Mouse (Mus musculus) intestine, embryonic 16.5 days (tissue): ENCODE data around the gene Hnf1a. TPM values are rescaled to one million over a fixed set of nuclear protein-coding genes. Genes with fewer than 3 reads are reported as not detected.
"Not testable (repeated sequence)": the region's sequence is repeated elsewhere in the genome, so short reads cannot be mapped to it uniquely, and the experiment has no call there.

Experiments used
- ATAC-seq: fragments of 200-750 bp; cut with Nextera tagmentation; 2 replicates; pipeline ENCODE4 v1.8.0; 2017; ENCODE audit warnings: moderate TSS enrichment, moderate library complexity
- H3K27ac ChIP-seq: fragments of 300-500 bp; sonication (generic); 2 replicates; pipeline ENCODE4 v1.5.1; 2014; ENCODE audit warnings: mild to moderate bottlenecking, low read length
- H3K27me3 ChIP-seq: fragments of 300-500 bp; sonication (generic); replicated peaks from 2 replicates; pipeline ENCODE4 v1.6.1; 2014; ENCODE audit warnings: low read length, control low read depth, mixed read lengths; ENCODE audit not compliant: control insufficient read depth, insufficient read depth
- H3K36me3 ChIP-seq: fragments of 300-500 bp; sonication (generic); 2 replicates; pipeline ENCODE4 v1.6.1; 2014; ENCODE audit warnings: low read length, control low read depth; ENCODE audit not compliant: control insufficient read depth, insufficient read depth
- H3K4me1 ChIP-seq: fragments of 300-500 bp; sonication (generic); 2 replicates; pipeline ENCODE4 v1.6.1; 2014; ENCODE audit warnings: low read length, control low read depth, mixed read lengths; ENCODE audit not compliant: control insufficient read depth, insufficient read depth
- H3K4me2 ChIP-seq: fragments of 300-500 bp; sonication (generic); 2 replicates; pipeline ENCODE4 v1.6.1; 2014; ENCODE audit warnings: low read depth, low read length, control low read depth
- H3K4me3 ChIP-seq: fragments of 300-500 bp; sonication (generic); 2 replicates; pipeline ENCODE4 v1.5.1; 2014; ENCODE audit warnings: mild to moderate bottlenecking, low read length
- H3K9ac ChIP-seq: fragments of 300-500 bp; sonication (generic); 2 replicates; pipeline ENCODE4 v1.6.1; 2014; ENCODE audit warnings: low read depth, low read length
- H3K9me3 ChIP-seq: fragments of 300-500 bp; sonication (generic); 2 replicates; pipeline ENCODE4 v1.6.1; 2016; ENCODE audit warnings: low read length, control low read depth; ENCODE audit not compliant: control insufficient read depth
- WGBS: fragments of 180-500 bp; shearing (Covaris S2); extraction: QIAGEN DNeasy Blood & Tissue Kit; methylation state at CpG from one replicate; pipeline ENCODE4 v1.1.7; 2014; 5-methylcytosine and 5-hydroxymethylcytosine counted together
- polyA plus RNA-seq: library from polyadenylated mRNA; unstranded; fragments of >200 nt; fragmentation: Nextera tagmentation; extraction: Ambion mirVana; gene quantifications from 2 replicates; pipeline ENCODE4 v1.2.1, GENCODE M21; 2015

Hnf1a gene
- polyA plus RNA-seq, 1 experiment from 2014 or later: 16.1 TPM

DNA sequence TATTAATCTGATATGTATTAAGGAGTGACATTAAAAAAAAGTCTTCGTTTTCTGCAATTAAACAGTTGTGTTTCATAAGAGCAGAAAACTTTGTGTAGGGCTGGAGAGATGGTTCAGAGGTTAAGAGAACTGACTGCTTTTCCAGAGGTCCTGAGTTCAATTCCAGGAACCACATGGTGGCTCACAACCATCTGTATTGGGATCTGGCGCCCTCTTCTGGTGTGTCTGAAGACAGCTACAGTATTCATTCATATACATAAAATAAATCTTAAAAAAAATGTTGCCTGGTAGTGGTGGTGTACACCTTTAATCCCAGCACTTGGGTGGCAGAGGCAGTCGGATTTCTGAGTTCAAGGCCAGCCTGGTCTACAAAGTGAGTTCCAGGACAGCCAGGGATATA is 29.8 kb downstream of the Hnf1a start:
- not testable (repeated sequence) for H3K27me3 ChIP-seq, H3K27ac ChIP-seq, H3K4me2 ChIP-seq, H3K9me3 ChIP-seq, H3K9ac ChIP-seq, H3K36me3 ChIP-seq, H3K4me1 ChIP-seq, ATAC-seq, H3K4me3 ChIP-seq
- 55% methylated on average over 3 of the region's 3 CpGs for WGBS

DNA sequence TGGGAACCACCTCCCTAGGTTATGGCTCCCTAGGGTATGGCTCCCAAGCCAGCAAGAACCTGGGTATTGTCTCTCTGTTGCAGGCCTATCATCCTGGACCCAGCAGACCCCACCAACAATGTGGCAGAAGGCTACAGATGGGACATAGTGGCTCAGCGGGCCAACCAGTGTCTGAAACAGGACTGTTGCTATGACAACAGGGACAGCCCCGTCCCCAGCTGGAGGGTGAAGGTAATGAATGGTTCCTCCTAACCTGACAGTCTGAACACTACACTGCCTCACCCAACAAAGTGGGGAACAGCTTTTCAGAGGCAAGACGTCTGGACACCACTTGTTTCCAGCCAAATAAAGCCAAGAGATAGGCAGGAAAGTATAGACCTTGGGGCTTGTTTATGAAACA is 35.1 kb downstream of the Hnf1a start:
- no peak for ATAC-seq
- Histone ChIP-seq H3K4me1 (no peaks in the 10 kb centered on the region), H3K27ac (no peak overlapping the region), H3K9me3 (no peaks in the 10 kb centered on the region), H3K27me3 (no peaks in the 10 kb centered on the region), H3K4me2 (no peak overlapping the region), H3K4me3 (no peak overlapping the region), H3K9ac (no peak overlapping the region), H3K36me3 (no peaks in the 10 kb centered on the region)
- WGBS: 22% methylated on average over 3 of the region's 3 CpGs

DNA sequence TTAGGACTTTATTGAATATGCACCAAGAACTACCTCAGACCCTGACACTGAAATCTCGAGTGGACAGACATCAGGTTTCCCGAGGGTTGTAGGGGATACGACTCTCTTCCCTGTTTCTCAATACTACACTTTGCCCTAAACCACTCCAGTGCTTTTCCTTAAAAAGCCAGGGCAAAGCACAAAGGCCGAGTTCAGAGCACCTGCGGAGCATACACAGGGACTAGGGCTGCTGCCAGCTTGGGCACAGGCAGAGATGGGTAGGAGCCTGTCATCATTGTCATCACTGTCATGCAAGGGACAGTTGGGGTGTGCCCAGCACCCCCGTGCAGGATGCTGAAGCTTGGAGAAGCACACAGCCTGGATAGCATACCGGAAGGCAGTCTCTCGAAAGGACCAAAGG is 37.7 kb downstream of the Hnf1a start:
- H3K27ac ChIP-seq: no peak overlapping the region
- H3K4me3 ChIP-seq: no peak overlapping the region
- ATAC-seq: no peak; the same call in 1 of the 2 replicates
- H3K9ac ChIP-seq: no peak overlapping the region
- 87% methylated on average over 8 of the region's 8 CpGs for WGBS
- no peaks in the 10 kb centered on the region for H3K27me3 ChIP-seq
- no peaks in the 10 kb centered on the region for H3K9me3 ChIP-seq
- no peaks in the 10 kb centered on the region for H3K4me1 ChIP-seq
- no peaks in the 10 kb centered on the region for H3K36me3 ChIP-seq
- H3K4me2 ChIP-seq: no peak overlapping the region

DNA sequence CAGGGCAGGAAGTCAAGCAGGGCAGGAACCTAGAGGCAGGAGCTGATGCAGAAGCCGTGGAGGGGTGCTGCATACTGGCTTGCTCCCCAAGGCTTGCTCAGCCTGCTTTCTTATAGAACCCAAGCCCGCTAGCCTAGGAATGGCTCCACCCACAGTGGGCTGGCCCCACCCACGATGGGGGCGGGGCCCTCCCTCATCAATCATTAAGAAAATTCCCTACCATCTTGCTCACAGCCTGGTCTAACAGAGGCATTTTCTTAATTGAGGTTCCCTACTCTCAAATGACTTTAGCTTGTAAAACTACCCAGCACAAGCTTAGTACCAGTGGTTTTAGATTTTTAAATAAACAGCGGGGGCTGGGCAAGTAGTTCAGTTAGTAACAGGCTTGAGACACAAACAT is 39.3 kb downstream of the Hnf1a start:
- H3K4me2 ChIP-seq: no peak overlapping the region
- no peaks in the 10 kb centered on the region for H3K4me1 ChIP-seq
- H3K36me3 ChIP-seq: no peaks in the 10 kb centered on the region
- no peak overlapping the region for H3K9ac ChIP-seq
- no peak overlapping the region for H3K4me3 ChIP-seq
- no peaks in the 10 kb centered on the region for H3K27me3 ChIP-seq
- no peaks in the 10 kb centered on the region for H3K9me3 ChIP-seq
- no peak overlapping the region for H3K27ac ChIP-seq
- WGBS: 59% methylated on average over 5 of the region's 5 CpGs
- no peak for ATAC-seq

DNA sequence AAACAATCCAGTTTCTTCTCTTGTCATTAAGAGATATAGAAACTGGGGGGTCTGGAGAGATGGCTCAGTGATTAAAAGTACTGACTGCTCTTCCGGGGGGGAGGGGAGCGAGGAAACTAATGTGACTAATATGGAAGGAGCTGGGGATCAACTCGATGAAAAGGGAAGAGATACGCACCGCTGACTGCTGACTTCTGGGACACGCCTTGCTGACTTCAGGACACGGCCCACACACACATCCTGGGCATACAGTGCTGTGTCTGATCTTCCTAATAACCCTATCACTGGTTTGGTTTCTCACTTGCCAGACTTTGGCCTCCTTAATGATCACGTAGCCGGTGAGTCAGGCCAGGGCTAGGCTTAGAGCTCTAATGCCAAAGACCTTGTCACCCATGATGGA is 44.1 kb downstream of the Hnf1a start:
- Histone ChIP-seq H3K9ac (no peak overlapping the region), H3K9me3 (0 out of 2 replicates have a peak, but pooled peaks cover 4% of the 10 kb centered on the region), H3K4me1 (peaks cover 11% of the 10 kb centered on the region), H3K4me2 (no peak overlapping the region), H3K4me3 (no peak overlapping the region), H3K27me3 (no peaks in the 10 kb centered on the region), H3K27ac (no peak overlapping the region), H3K36me3 (no peaks in the 10 kb centered on the region)
- 76% methylated on average over 9 of the region's 9 CpGs for WGBS
- peak; percentile 61 for ATAC-seq

DNA sequence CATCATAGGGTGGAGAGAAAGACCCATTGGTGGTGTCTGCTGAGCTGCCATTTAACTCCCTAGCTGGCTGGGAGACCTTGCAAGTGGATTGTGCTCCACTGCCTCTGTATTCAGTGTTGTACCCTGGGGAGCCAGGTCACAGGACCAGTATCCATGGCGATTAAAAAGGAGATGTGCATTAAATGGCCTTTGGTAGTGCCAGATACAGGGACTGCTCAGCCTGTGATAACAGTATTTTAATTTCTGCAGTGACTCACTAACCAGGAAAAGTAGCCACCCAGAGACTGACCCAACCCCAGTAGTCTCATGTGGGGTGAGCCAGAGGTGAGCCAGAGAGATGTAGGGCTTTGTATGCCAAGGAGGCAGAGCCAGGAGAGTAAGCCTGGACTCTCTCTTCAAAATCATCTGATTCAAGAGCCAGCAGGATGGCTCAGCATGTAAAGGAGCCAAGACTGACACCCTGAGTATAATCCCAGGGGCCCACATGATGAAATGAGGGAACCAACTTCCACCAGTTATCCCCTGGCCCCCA is 44.7 kb downstream of the Hnf1a start:
- Histone ChIP-seq H3K4me3 (no peak overlapping the region), H3K4me1 (peaks cover 12% of the 10 kb centered on the region), H3K4me2 (no peak overlapping the region), H3K27ac (no peak overlapping the region), H3K9me3 (0 out of 2 replicates have a peak, but pooled peaks cover 4% of the 10 kb centered on the region), H3K9ac (no peak overlapping the region), H3K36me3 (no peaks in the 10 kb centered on the region), H3K27me3 (no peaks in the 10 kb centered on the region)
- ATAC-seq: no peak
- WGBS: 85% methylated on average over 1 of the region's 1 CpGs

DNA sequence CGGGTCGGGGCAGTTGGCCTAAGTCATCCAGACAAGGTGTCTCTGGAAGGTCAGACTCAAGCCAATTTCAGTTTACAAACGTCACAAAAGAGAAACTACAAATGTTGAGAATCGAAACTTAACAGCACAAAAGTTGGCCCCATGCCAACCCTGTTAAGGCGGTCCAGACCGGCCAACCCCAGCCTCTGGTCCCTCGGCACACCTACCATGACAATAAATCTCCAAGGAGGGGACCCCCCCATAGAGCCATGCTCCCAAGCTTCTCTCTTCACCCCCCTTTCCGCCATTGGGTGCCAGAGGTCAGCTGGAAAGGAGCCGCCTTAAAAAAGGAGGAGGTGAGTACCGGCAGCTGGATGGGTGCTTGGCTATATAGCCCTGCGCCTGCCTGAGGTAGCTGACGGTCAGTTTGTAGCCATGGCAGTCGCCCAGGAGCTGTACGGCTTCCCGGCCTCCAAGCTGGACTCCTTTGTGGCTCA is 47.9 kb downstream of the Hnf1a start, which contains the start of gene Oasl1:
Gene Oasl1 (plus strand): TSS at position 243 of the 476 bp plus-strand sequence.
- peak; percentile 41 for ATAC-seq
- no peaks in the 10 kb centered on the region for H3K36me3 ChIP-seq
- peak within 1 kb of the TSS; percentile 74 for H3K27ac ChIP-seq
- 0 out of 2 replicates have a peak, but pooled peaks cover 4% of the 10 kb centered on the region for H3K9me3 ChIP-seq
- H3K4me1 ChIP-seq: peaks cover 12% of the 10 kb centered on the region
- no peaks in the 10 kb centered on the region for H3K27me3 ChIP-seq
- WGBS: 15% methylated on average over 15 of the region's 15 CpGs
- H3K4me3 ChIP-seq: peak within 1 kb of the TSS; percentile 45
- H3K9ac ChIP-seq: peak within 1 kb of the TSS; percentile 65
- H3K4me2 ChIP-seq: peak within 1 kb of the TSS; percentile 75

DNA sequence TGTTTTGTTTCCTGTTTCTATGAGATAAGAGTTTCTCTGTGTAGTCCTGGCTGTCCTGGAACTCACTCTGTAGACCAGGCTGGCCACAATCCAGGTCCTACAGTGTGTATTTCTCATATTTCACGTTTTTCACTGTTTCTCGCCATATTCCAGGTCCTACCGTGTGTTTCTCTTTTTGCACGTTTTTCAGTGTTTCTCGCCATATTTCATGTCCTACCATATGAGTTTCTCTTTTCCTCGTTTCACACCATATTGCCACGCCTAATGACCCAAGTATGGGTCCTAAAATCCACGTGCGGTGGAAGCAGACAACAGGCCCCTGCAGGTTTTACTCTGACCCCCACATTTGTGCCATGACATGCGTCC is 48.5 kb downstream of the Hnf1a start:
- H3K9me3 ChIP-seq: 0 out of 2 replicates have a peak, but pooled peaks cover 4% of the 10 kb centered on the region
- no peaks in the 10 kb centered on the region for H3K36me3 ChIP-seq
- H3K4me3 ChIP-seq: no peak overlapping the region
- 0 out of 2 replicates have a peak overlapping the region, but pooled peaks have one; percentile 1 for H3K4me2 ChIP-seq
- peak; percentile 46 for ATAC-seq
- H3K27me3 ChIP-seq: no peaks in the 10 kb centered on the region
- peaks cover 12% of the 10 kb centered on the region for H3K4me1 ChIP-seq
- H3K27ac ChIP-seq: peak overlapping the region; percentile 74
- H3K9ac ChIP-seq: peak overlapping the region; percentile 50; the same call in 1 of the 2 replicates
- WGBS: 61% methylated on average over 10 of the region's 10 CpGs

DNA sequence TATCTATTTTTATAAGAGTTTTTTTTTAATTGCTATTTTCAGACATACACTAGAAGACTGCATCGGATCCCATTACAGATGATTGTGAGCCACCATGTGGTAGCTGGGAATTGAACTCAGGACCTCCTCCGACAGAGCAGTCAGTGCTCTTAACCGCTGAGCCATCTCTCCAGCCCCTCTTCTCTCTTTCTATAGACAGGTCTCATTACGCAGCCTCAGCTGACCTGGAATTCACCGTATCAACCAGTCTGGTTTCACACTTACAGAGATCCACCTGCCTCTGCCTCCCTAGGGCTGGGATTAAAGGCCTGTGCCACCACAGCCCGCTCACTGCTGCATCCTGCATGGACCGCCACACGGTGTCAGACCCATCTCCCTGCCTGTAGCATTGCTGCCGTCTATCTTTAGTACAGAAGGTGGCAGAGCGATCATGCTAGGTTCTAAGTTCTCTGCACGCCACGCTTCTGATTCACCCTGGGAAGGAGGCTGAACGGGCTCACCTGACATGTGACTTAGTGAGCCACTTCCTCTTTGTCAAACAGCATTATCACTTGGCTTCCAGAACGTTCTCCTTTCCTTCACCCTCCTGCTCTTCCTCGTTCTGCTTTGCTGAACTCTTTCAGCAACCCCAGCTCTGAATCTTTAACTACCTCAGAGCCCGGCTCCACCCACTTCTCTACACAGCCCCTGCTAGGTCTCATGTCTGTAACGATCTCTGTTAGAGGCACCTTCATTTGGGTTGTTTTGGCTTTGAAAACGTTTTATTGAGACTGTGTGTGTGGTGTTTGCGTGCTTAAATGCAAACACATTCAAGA is 49.1 kb downstream of the Hnf1a start:
- Histone ChIP-seq H3K4me3 (no peak overlapping the region), H3K9me3 (0 out of 2 replicates have a peak, but pooled peaks cover 4% of the 10 kb centered on the region), H3K4me1 (peaks cover 12% of the 10 kb centered on the region), H3K27me3 (no peaks in the 10 kb centered on the region), H3K9ac (peak overlapping the region; percentile 50), H3K27ac (peak overlapping the region; percentile 74), H3K4me2 (0 out of 2 replicates have a peak overlapping the region, but pooled peaks have one; percentile 1), H3K36me3 (no peaks in the 10 kb centered on the region)
- 64% methylated on average over 19 of the region's 19 CpGs for WGBS
- peak; percentile 70 for ATAC-seq
